Mouse (Mus musculus): ENCODE results near the gene Polr3g.
"Not testable (repeated sequence)": the region's sequence is repeated elsewhere in the genome, so short reads cannot be mapped to it uniquely, and the experiment has no call there.

Gene Polr3g

GRCm38 (mm10) chr13:81689587-81689986 lies 21.2 kb downstream of the Polr3g start:
- peak; percentile 71 for DNase-seq (ENCODE audit: low read depth, low spot score)

- no peak for DNase-seq (ENCODE audit: low read depth, low spot score)
Observed at GRCm38 (mm10) chr13:81684884-81685283, 25.9 kb downstream of the Polr3g start.

GRCm38 (mm10) chr13:81684258-81684657 lies 26.6 kb downstream of the Polr3g start:
- DNase-seq (ENCODE audit: low read depth, low spot score), result no peak

- DNase-seq (ENCODE audit: low read depth, low spot score), result no peak
Observed at GRCm38 (mm10) chr13:81683107-81683506, 27.7 kb downstream of the Polr3g start.

GRCm38 (mm10) chr13:81675333-81675732 lies 35.5 kb downstream of the Polr3g start:
- no peak for DNase-seq (ENCODE audit: low read depth, low spot score)

- no peak for DNase-seq (ENCODE audit: low read depth, low spot score)
Observed at GRCm38 (mm10) chr13:81667713-81668112, 43.1 kb downstream of the Polr3g start.

- no peak for DNase-seq (ENCODE audit: low read depth, low spot score)
Observed at GRCm38 (mm10) chr13:81664331-81664698, 46.5 kb downstream of the Polr3g start.

GRCm38 (mm10) chr13:81663566-81664330 lies 47.1 kb downstream of the Polr3g start:
- DNase-seq (ENCODE audit: low read depth, low spot score), result no peak

GRCm38 (mm10) chr13:81658053-81658752 lies 52.6 kb downstream of the Polr3g start:
- no peak for DNase-seq (ENCODE audit: low read depth, low spot score)

- peak; percentile 92 for DNase-seq (ENCODE audit: low read depth, low spot score)
Observed at GRCm38 (mm10) chr13:81657351-81658052, 53.3 kb downstream of the Polr3g start, which contains the start of gene Lysmd3. Gene Lysmd3, plus strand, starts transcription at chr13:81657663.

- DNase-seq (ENCODE audit: low read depth, low spot score), result no peak
Observed at GRCm38 (mm10) chr13:81657008-81657350, 53.8 kb downstream of the Polr3g start.

- DNase-seq (ENCODE audit: low read depth, low spot score), result peak; percentile 95
Observed at GRCm38 (mm10) chr13:81656091-81656850, 54.5 kb downstream of the Polr3g start.

GRCm38 (mm10) chr13:81650382-81650781 lies 60.4 kb downstream of the Polr3g start:
- DNase-seq (ENCODE audit: low read depth, low spot score), result not testable (repeated sequence)

GRCm38 (mm10) chr13:81646348-81646747 lies 64.5 kb downstream of the Polr3g start:
- no peak for DNase-seq (ENCODE audit: low read depth, low spot score)

- peak; percentile 87 for DNase-seq (ENCODE audit: low read depth, low spot score)
Observed at GRCm38 (mm10) chr13:81644047-81644565, 66.7 kb downstream of the Polr3g start.

GRCm38 (mm10) chr13:81642491-81643149 lies 68.2 kb downstream of the Polr3g start:
- DNase-seq (ENCODE audit: low read depth, low spot score), result no peak

GRCm38 (mm10) chr13:81641289-81642045 lies 69.3 kb downstream of the Polr3g start:
- peak; percentile 59 for DNase-seq (ENCODE audit: low read depth, low spot score)

GRCm38 (mm10) chr13:81640881-81641280 lies 69.9 kb downstream of the Polr3g start:
- DNase-seq (ENCODE audit: low read depth, low spot score), result no peak

GRCm38 (mm10) chr13:81639624-81640023 lies 71.2 kb downstream of the Polr3g start:
- DNase-seq (ENCODE audit: low read depth, low spot score), result no peak
